Mouse (Mus musculus) liver, embryonic 12.5 days (tissue): ENCODE data around the gene Dgke. TPM values are rescaled to one million over a fixed set of nuclear protein-coding genes. Genes with fewer than 3 reads are reported as not detected.

Source experiments
- ATAC-seq: fragments of 200-750 bp; cut with Nextera tagmentation; 2 replicates; pipeline ENCODE4 v1.8.0; 2017; ENCODE audit warnings: moderate number of reproducible peaks, mild to moderate bottlenecking, moderate library complexity
- H3K27ac ChIP-seq: fragments of 300-500 bp; sonication (generic); 2 replicates; pipeline ENCODE4 v1.5.1; 2016; ENCODE audit warnings: mild to moderate bottlenecking
- H3K27me3 ChIP-seq: fragments of 300-500 bp; sonication (generic); replicated peaks from 2 replicates; pipeline ENCODE4 v1.6.1; 2016; ENCODE audit warnings: mild to moderate bottlenecking, moderate library complexity
- H3K36me3 ChIP-seq: fragments of 300-500 bp; sonication (generic); 2 replicates; pipeline ENCODE4 v1.6.1; 2016; ENCODE audit warnings: mild to moderate bottlenecking, moderate library complexity
- H3K4me1 ChIP-seq: fragments of 300-500 bp; sonication (generic); 2 replicates; pipeline ENCODE4 v1.6.1; 2016
- H3K4me2 ChIP-seq: fragments of 300-500 bp; sonication (generic); 2 replicates; pipeline ENCODE4 v1.6.1; 2016; ENCODE audit warnings: mild to moderate bottlenecking, moderate library complexity
- H3K4me3 ChIP-seq: fragments of 300-500 bp; sonication (generic); 2 replicates; pipeline ENCODE4 v1.5.1; 2016; ENCODE audit warnings: mild to moderate bottlenecking, moderate library complexity
- H3K9ac ChIP-seq: fragments of 300-500 bp; sonication (generic); 2 replicates; pipeline ENCODE4 v1.6.1; 2016; ENCODE audit warnings: mild to moderate bottlenecking, moderate library complexity
- H3K9me3 ChIP-seq: fragments of 300-500 bp; sonication (generic); replicated peaks from 2 replicates; pipeline ENCODE4 v1.6.1; 2016; ENCODE audit warnings: mild to moderate bottlenecking, moderate library complexity
- WGBS: fragments of 180-500 bp; shearing (Covaris S2); methylation state at CpG from one replicate; pipeline ENCODE4 v1.1.7; 2016; ENCODE audit not compliant: insufficient replicate concordance; 5-methylcytosine and 5-hydroxymethylcytosine counted together
- polyA plus RNA-seq: library from polyadenylated mRNA; unstranded; fragments of >200 nt; fragmentation: Nextera tagmentation; extraction: Ambion mirVana; gene quantifications from 2 replicates; pipeline ENCODE4 v1.2.1, GENCODE M21; 2016

Dgke gene
- polyA plus RNA-seq, 1 experiment from 2014 or later = 1.6 TPM

GRCm38 (mm10) chr11:89012241-89012640 is 54.4 kb downstream of the Dgke start:
- no peak overlapping the region for H3K4me2 ChIP-seq
- H3K9ac ChIP-seq = no peak overlapping the region
- H3K4me1 ChIP-seq = peaks cover 35% of the 10 kb centered on the region
- no peak overlapping the region for H3K27ac ChIP-seq
- no peak for ATAC-seq
- 73% methylated on average over 5 of the region's 5 CpGs for WGBS
- no peaks in the 10 kb centered on the region for H3K9me3 ChIP-seq
- H3K4me3 ChIP-seq = no peak overlapping the region
- no peaks in the 10 kb centered on the region for H3K27me3 ChIP-seq
- peaks cover 99% of the 10 kb centered on the region for H3K36me3 ChIP-seq

DNA sequence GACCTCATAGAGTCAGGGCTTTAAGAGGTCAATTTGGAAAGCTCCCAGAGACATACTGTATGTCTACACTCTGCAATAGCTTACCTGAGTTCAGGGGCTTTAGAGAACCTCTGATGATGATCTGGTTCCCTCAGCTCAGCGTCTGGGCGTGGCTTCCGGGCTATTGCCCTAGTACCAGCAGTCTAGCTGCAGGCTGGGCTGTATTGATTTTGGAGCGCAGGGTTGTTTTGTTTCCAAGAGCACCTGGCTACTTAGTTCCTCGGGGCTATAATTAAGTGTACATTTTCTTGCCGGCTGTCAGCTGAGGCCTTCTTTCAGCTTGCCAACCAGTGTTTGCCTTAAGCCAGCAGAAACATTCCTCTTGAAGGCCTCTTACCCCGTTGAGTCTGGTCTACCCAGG is 57.2 kb downstream of the Dgke start:
- Histone ChIP-seq H3K36me3 (peaks cover 99% of the 10 kb centered on the region), H3K4me2 (no peak overlapping the region), H3K4me3 (no peak overlapping the region), H3K9me3 (no peaks in the 10 kb centered on the region), H3K4me1 (peaks cover 18% of the 10 kb centered on the region; the same call in 1 of the 2 replicates), H3K27ac (no peak overlapping the region), H3K27me3 (no peaks in the 10 kb centered on the region), H3K9ac (no peak overlapping the region)
- no peak for ATAC-seq
- WGBS = 76% methylated on average over 7 of the region's 7 CpGs

GRCm38 (mm10) chr11:89009066-89009465 is 57.6 kb downstream of the Dgke start:
- H3K27me3 ChIP-seq = no peaks in the 10 kb centered on the region

DNA sequence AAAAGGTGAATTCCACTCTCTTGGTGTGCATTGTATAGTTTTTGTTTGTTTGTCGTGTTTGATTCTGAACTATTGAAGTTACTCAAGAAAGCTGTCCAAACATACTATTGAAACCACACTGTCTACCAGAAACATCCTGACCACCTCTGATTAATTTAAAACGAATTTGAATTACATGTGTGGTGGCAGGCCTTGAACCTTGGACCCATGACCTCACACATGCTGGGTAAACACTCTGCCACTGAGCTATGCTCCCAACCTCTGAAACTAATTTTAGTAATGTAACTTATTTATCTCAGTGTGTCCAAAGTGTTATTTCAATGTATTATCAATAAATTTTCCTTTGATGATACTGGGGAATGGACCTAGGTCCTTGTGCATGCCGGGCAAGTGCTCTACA is 59.1 kb downstream of the Dgke start:
- Histone ChIP-seq H3K36me3 (peaks cover 92% of the 10 kb centered on the region), H3K27ac (no peak overlapping the region), H3K4me2 (no peak overlapping the region), H3K9me3 (no peaks in the 10 kb centered on the region), H3K4me3 (no peak overlapping the region), H3K9ac (no peak overlapping the region), H3K27me3 (no peaks in the 10 kb centered on the region), H3K4me1 (peaks cover 34% of the 10 kb centered on the region)
- 85% methylated on average over 3 of the region's 3 CpGs for WGBS
- no peak for ATAC-seq

More at GRCm38 (mm10) chr11:89009066-89009465, 57.6 kb downstream of the Dgke start:
- H3K4me1 ChIP-seq = peaks cover 19% of the 10 kb centered on the region
- peaks cover 97% of the 10 kb centered on the region for H3K36me3 ChIP-seq
- H3K27ac ChIP-seq = peak overlapping the region; percentile 34; the same call in 1 of the 2 replicates
- ATAC-seq = no peak
- 83% methylated on average over 9 of the region's 9 CpGs for WGBS
- no peak overlapping the region for H3K4me2 ChIP-seq
- no peak overlapping the region for H3K9ac ChIP-seq
- H3K9me3 ChIP-seq = no peaks in the 10 kb centered on the region
- H3K4me3 ChIP-seq = no peak overlapping the region

DNA sequence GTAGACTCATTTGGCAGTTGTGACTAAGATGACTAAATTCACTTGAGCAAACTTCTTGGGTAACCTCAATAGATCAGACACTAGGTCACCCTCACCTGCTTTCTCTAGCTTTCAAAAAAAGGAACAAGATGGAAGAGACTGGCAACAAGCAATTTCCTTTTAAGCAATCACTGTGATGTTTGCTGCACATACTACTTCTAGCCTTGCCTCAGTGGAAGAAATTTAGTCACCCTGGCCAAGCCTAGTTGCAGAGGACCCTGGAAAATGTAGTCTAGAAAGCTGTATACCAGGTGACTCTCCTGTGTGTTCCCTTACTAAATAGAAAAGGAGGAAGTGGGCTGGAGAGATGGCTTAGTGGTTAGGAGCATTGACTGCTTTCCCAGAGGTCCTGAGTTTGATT is 60.2 kb downstream of the Dgke start:
- ATAC-seq = no peak
- peaks cover 44% of the 10 kb centered on the region for H3K4me1 ChIP-seq

GRCm38 (mm10) chr11:89005473-89005872 is 61.2 kb downstream of the Dgke start:
- peaks cover 81% of the 10 kb centered on the region for H3K36me3 ChIP-seq
- H3K27me3 ChIP-seq = no peaks in the 10 kb centered on the region
- no peak overlapping the region for H3K4me2 ChIP-seq
- no peak overlapping the region for H3K4me3 ChIP-seq
- 81% methylated on average over 5 of the region's 5 CpGs for WGBS
- no peak for ATAC-seq
- peaks cover 54% of the 10 kb centered on the region for H3K4me1 ChIP-seq
- H3K9me3 ChIP-seq = no peaks in the 10 kb centered on the region
- H3K9ac ChIP-seq = no peak overlapping the region
- H3K27ac ChIP-seq = no peak overlapping the region

More for the DNA sequence above, 60.2 kb downstream of the Dgke start:
- Histone ChIP-seq H3K27ac (no peak overlapping the region), H3K4me3 (no peak overlapping the region), H3K9ac (no peak overlapping the region), H3K36me3 (peaks cover 87% of the 10 kb centered on the region), H3K9me3 (no peaks in the 10 kb centered on the region), H3K4me2 (no peak overlapping the region), H3K27me3 (no peaks in the 10 kb centered on the region)

- peak overlapping the region; percentile 68 for H3K27ac ChIP-seq
- no peaks in the 10 kb centered on the region for H3K9me3 ChIP-seq
- peaks cover 64% of the 10 kb centered on the region for H3K36me3 ChIP-seq
- ATAC-seq = no peak
- peak overlapping the region; percentile 29 for H3K4me3 ChIP-seq
- peak overlapping the region; percentile 93 for H3K4me2 ChIP-seq
- 71% methylated on average over 4 of the region's 4 CpGs for whole genome bisulfite sequencing
- H3K27me3 ChIP-seq = no peaks in the 10 kb centered on the region
- no peak overlapping the region for H3K9ac ChIP-seq
- H3K4me1 ChIP-seq = peaks cover 58% of the 10 kb centered on the region
These were observed 62.9 kb downstream of the Dgke start for GRCm38 (mm10) chr11:89003726-89004125.

- Histone ChIP-seq H3K9me3 (no peaks in the 10 kb centered on the region), H3K36me3 (peaks cover 57% of the 10 kb centered on the region), H3K4me1 (peaks cover 59% of the 10 kb centered on the region), H3K4me2 (peak overlapping the region; percentile 93), H3K4me3 (peak overlapping the region; percentile 29), H3K27me3 (no peaks in the 10 kb centered on the region), H3K9ac (peak overlapping the region; percentile 47), H3K27ac (peak overlapping the region; percentile 68)
- WGBS = 61% methylated on average over 6 of the region's 6 CpGs
- no peak for ATAC-seq
These were observed 63.6 kb downstream of the Dgke start for GRCm38 (mm10) chr11:89003078-89003477.

DNA sequence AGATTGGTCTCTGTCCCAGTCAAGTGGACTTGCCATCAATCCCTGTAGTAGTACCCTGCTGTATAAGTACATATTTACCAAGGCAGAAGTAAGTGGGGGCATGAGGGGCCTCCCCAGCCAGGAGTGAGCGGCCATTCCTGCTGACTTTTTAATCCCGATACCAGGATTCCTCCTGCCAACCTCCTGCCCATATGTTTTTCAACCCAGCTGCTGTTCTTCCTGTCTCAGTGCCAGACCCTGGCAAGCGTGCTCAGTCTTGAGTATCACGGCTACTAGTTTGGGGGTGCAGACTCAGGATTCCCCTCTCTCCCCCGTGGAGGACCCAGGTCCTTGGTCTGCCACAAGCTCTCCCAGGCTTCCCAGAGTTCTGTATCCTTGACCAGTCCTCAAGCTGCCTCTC is 64.0 kb downstream of the Dgke start:
- ATAC-seq = no peak
- peaks cover 60% of the 10 kb centered on the region for H3K4me1 ChIP-seq
- H3K9me3 ChIP-seq = no peaks in the 10 kb centered on the region
- 76% methylated on average over 5 of the region's 5 CpGs for WGBS
- peak overlapping the region; percentile 29 for H3K4me3 ChIP-seq
- no peaks in the 10 kb centered on the region for H3K27me3 ChIP-seq
- H3K36me3 ChIP-seq = peaks cover 54% of the 10 kb centered on the region
- H3K9ac ChIP-seq = peak overlapping the region; percentile 47
- H3K27ac ChIP-seq = peak overlapping the region; percentile 68
- peak overlapping the region; percentile 93 for H3K4me2 ChIP-seq

DNA sequence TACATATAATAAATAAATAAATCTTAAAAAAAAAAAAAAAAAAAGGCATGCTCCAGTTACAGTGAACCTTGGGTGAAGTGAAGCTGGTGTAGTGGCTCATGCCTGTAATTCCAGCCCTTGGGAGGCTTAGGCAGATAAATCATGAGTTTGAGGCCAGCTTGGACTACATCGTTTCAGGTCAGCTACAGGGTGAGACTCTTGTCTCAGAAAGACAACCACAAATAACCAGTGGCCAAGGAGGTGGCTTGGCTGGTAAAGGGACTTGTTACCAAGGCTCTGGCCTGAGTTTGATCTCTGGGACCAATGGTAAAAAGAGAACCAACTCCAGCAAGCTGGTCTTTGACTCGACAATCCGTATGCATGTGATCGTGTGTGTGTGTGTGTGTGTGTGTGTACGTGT is 64.6 kb downstream of the Dgke start:
- Histone ChIP-seq H3K9me3 (no peaks in the 10 kb centered on the region), H3K36me3 (peaks cover 48% of the 10 kb centered on the region), H3K4me2 (peak overlapping the region; percentile 93), H3K9ac (peak overlapping the region; percentile 47), H3K27me3 (no peaks in the 10 kb centered on the region), H3K4me3 (peak overlapping the region; percentile 29), H3K4me1 (peaks cover 57% of the 10 kb centered on the region), H3K27ac (peak overlapping the region; percentile 68)
- WGBS = 76% methylated on average over 5 of the region's 5 CpGs
- ATAC-seq = no peak

- Histone ChIP-seq H3K9me3 (no peaks in the 10 kb centered on the region), H3K4me1 (peaks cover 62% of the 10 kb centered on the region), H3K9ac (peak overlapping the region; percentile 98), H3K27ac (0 out of 2 replicates have a peak overlapping the region, but pooled peaks have one; percentile 30), H3K36me3 (peaks cover 43% of the 10 kb centered on the region), H3K27me3 (no peaks in the 10 kb centered on the region), H3K4me2 (peak overlapping the region; percentile 93), H3K4me3 (peak overlapping the region; percentile 96)
- no peak for ATAC-seq
- WGBS = 84% methylated on average over 7 of the region's 7 CpGs
These were observed 65.1 kb downstream of the Dgke start for GRCm38 (mm10) chr11:89001569-89001968.

DNA sequence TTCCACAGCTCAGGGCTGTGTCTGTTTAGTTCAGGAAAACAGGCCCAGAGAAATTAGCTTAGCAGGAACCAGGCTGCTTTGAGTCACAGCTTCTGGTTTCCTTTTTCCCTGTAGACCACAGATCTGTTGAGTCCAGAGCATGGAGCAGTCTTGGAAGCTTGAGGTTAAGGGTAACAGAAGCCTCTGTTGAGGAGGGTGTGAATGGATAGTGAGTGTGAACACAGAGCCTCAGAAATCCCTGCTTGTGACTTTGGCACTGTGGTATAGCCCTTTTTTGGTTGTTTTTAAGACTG is 66.2 kb downstream of the Dgke start:
- ATAC-seq = no peak
- Histone ChIP-seq H3K9me3 (no peaks in the 10 kb centered on the region), H3K36me3 (peaks cover 32% of the 10 kb centered on the region), H3K4me2 (peak overlapping the region; percentile 93), H3K9ac (peak overlapping the region; percentile 98), H3K4me1 (peaks cover 70% of the 10 kb centered on the region), H3K27me3 (no peaks in the 10 kb centered on the region), H3K27ac (peak overlapping the region; percentile 88), H3K4me3 (peak overlapping the region; percentile 96)
